Mouse (Mus musculus): ENCODE measurements around the gene Cacnb3.
A peak's percentile ranks its signal among the peaks of the same experiment; 100 is the strongest.

Cacnb3 gene

DNA sequence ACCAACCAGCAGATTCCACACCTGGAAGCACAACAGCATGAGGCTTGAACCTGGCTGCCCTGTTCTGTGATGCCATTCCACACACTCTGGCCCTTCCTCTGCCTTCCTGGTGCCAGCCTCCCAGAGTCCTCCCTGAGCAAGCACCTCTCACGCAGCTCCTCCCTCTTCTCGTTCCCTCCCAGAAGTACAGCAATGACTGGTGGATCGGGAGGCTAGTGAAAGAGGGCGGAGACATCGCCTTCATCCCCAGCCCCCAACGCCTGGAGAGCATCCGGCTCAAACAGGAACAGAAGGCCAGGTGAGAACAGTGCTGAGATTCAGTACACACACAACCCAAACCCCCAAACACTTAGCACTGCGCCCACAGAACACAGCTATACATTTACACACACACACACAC is 9.5 kb downstream of the Cacnb3 start:
- no peak for DNase-seq

DNA sequence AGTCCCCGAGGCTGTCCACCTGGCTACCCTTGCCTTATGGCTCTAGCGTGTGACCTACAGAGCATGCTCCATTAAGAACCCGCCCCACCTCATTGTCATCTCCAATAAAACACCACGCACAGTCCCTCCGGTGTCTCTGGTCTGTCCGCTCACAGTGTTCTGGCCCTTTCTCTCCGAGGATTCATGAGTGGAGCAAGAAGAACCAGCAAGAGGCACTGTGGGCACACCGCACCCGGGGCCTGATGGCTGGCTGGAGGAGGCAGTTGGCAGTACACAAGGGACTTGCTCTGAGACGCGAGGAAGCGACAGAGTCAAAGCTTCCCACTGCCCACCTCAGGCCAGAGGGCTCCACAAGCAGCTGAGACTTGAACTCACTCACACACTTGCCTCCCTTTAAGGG is 13.8 kb downstream of the Cacnb3 start:
- no peak for DNase-seq

DNA sequence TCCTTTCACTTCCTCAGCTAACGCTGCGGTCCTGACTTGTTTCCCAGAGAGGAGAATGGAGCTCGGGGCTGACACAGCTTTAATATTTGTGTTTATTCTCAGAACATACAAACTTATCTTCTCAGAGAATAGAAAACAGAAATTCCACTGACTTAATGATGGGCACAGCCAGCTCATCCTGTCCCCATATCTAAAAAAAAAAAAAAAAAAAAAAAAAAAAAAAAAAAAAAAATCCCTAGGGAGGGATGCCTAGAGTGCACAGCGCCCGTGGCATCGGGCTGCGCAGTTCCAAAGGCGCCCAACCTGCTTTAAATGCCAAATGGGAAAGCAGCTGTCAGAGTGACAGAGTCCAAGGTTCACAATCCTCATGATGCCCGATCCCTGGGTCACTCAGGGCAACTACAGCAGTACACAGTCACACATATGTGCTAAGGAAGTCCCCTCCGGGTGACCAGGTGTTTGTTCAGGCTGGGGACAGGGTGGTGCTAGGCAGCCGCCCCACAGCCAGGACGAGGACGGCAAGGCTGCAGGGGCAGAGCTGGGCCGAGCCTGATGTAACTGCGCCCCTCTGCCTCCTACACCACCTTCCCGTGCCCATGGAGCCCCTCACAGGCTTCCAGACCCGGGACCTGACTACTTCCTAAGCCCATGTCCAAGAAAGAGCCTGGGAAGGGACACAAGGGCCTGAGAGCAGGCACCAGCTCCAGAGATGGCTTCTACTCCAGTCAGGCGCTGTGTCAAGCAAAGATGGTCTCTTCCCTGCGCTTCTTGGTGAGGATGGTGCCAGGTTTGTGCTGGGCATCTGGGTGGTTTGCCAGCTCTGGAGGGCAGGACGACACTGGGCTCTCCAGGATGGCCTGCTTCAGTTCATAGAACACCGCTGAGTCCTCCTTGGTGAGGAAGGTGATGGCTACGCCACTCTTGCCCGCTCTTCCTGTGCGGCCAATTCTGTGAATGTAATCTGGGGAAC is 14.7 kb downstream of the Cacnb3 start:
- DNase-seq = no peak

DNA sequence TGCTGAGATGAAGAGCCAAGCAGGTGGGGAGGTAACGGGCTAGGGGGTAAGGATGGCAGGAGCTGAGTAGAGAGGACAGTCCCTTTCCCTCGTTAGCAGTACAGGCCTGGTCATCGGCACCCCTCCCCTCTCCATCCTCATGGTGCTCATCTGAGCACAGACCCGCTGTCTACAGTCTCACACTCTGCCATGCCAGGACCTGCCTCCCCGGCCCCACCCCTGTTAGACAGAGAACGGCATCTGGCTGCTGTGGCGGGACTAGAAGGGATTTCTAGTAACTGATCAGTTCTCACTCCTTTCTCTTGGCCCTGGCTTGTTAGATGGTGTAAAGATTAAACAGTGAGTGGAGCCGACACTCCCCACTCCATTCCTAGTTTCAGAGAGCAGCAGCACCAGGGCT is 16.1 kb downstream of the Cacnb3 start:
- no peak for DNase-seq

DNA sequence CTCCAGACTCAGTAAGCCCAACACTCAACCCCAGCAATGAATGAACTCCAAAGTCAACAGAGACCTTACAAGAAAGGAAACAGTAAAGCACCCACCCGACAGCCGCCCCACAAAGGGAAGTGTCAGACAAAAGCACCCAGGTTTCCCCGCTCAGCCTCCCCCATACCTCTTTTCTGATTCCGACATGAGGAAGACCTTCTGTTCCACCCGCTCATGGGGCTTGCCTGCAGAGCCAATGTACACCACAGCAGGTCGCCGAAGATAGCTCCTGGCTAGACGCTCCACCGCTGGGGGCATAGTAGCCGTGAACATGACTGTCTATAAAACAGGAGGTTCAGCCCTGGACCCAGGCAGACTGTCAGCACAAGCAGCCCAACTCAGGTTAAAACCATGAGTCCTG is 16.7 kb downstream of the Cacnb3 start:
- DNase-seq = no peak

DNA sequence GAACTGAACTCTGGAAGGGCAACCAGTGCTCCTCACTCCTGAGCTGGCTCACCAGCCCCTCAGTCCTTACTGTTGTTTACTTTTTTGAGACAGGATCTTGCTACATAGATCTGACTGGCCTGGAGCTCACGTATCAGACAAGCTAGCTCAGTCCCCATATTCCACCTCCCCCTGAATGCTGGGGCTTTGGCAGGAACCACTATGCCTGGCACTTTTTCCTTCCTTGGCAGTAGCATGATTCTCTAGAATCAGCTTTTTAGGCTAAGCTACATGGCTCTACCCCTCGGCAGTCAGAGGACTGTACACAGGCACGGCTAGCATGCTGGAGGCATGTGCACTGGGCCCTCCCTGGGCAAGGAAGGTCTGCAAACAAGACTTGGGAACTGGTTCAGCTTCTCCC is 17.4 kb downstream of the Cacnb3 start:
- no peak for DNase-seq

DNA sequence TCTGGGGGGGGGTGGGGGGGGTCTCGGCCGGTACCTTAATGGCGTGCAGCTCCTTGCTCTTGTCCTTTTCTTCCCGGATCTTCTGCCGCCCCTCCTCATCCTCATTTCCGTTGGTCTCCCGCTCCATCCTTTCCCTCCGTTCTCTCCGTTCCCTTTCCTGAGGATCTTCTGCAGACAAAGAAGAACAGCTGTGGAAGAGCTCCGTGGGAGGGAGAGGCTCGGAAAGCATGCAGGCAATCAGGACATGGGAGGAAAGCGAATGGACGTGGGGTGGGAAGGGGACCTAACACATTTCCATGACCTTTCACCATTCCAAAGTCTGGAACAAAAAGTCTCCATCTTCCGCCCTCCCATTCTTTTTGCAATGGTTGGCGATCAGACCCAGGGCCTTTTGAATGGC is 20.8 kb downstream of the Cacnb3 start:
- no peak for DNase-seq

DNA sequence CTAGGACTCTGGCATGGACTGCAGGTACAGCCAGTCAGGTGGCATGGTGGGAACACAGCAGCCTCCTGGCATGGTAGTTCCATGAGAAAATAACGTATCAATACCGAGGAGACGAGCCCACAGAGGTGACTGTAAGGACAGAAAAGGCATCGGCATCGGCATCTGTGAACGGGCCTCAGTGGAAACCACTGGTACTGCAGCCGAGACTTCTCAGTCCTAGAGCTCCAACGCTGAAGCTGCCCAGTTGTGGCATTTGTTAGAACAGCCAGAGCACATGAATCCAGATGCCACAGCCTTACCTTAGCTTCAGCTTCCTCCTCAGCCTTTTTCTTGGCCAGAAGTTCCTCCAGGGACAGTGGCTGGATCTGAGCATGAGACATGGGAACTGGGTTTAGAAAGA is 21.5 kb downstream of the Cacnb3 start:
- DNase-seq = no peak

DNA sequence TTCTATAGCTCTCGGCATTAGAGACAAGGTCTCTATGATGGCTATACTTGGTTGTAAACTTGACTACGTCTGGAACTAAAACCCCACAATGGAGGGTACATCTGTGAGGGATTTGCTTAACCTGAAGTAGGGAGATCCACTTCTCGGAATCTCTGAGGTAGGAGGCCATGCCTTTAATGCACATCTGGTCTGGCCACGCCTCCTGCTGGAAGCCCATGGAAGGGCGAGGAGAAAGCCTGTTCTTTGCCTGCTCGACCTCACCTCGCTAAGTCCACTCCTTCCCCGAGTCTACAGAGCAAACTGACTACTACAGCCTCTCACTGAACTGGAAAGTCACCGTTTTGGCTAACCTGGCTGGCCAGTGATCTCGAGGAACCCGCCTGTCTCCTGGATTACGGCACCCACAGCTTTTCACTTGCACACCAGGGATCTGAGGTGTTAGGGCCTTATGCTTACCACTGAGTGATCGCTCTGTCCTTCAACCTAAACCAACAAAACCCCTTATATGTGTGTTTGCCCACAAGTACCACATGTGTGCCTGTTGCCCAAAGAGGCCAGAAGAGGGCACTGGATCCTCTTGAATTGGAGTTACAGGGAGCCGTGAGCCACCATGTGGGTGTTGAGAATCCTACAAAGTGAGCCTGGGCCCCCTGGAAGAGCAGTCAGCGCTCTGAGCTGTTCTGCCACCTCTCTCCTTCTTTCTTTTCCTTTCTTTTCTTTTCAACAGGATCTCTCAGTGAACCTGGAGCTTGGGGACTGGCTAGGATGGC is 26.5 kb downstream of the Cacnb3 start:
- no peak for DNase-seq

DNA sequence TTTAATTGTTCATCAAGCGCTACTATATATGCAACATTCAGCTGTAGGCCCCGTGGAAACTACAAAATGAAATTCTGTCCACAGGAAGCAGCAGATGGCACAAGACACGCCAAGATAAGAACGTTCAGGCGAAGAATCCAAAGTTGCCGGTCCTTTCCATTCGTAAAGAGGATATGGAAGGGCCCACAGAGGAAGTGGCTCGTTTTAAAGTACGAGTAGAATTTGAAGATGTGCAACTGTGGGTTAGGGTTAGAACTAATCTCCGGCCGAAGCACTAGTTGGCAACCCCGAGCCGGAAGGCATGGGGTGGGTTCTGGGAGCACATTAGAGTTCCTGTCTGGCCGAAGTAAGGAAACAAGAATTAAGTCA is 31.5 kb downstream of the Cacnb3 start:
- DNase-seq = no peak

DNA sequence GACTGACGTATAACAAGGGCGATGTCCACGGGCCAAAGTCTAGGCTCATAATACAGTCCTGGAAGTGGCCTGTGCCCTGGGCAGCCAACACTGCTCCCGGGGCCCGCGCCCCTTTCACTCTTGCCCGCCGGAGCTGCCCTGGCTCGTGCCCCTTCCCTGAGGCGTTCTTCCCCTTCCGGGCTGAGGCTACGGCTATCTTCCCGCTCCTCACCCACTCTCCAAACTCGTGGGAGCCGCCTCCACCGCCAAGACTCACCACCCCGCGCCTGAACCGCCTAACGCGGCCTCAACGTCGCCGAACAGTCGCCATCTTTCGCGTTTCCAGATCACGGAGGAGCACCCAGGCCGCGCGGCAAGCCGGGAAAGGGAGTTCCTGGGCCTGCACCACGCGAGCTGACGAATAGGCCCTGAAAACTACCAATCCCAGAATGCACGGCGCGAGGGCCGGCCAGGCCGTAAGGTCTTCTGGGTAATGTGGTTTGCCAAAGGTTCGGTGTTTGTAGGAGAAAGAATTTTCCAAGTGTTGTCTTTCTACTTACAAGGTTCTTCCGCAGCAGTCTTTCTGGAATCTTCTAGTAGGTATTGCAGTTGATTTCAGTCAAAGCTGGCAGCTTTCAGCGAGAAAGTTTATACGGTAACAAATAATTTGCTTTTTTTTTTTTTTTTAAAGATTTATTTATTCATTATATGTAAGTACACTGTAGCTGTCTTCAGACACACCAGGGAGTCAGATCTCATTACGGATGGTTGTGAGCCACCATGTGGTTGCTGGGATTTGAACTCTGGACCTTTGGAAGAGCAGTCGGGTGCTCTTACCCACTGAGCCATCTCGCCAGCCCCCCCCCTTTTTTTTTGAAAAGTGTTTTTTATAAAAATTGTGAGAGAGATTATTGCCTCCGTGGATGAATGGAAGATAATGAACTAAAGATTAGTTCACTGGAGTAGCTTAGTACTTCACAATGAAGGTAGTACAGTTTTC is 32.2 kb downstream of the Cacnb3 start, which contains the start of gene Ddx23:
Gene Ddx23, minus strand, starts transcription at position 328 of the 979 bp plus-strand sequence.
- DNase-seq = peak; percentile 91

DNA sequence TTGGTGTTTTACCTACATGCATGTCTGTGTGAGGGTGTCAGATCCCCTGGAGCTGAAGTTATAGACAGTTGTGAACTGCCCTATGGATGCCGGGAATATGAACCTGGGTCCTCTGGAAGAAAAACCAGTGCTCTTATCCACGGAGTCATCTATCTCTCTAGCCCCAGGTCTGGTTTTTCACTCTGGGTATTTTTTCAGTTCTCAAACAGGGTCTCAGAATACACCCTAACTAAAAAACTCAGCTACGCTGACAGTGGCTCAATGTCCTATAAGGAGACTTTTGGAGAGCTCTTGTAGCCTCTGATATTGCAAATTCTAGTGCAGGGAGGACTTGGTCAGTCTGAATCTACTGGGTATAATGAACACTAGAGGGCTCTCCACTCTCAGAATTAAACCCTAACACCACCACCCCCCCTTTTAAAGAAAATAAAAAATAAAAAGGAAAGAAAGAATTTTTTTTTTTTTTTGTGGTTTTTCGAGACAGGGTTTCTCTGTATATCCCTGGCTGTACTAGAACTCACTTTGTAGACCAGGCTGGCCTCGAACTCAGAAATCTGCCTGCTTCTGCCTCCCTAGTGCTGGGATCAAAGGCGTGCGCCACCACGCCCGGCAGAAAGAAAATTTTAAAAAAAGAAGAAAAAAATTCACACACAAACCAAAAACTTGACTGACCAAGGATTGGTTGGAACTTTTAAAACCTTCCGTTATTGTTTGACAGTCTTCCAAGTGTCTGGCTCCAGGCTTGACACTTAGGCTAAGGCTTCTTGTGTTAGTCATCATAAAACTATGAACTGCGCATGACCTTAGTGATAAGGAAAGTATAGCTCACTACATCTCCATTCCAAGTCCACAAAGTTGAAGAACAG is 33.6 kb downstream of the Cacnb3 start:
- no peak for DNase-seq

DNA sequence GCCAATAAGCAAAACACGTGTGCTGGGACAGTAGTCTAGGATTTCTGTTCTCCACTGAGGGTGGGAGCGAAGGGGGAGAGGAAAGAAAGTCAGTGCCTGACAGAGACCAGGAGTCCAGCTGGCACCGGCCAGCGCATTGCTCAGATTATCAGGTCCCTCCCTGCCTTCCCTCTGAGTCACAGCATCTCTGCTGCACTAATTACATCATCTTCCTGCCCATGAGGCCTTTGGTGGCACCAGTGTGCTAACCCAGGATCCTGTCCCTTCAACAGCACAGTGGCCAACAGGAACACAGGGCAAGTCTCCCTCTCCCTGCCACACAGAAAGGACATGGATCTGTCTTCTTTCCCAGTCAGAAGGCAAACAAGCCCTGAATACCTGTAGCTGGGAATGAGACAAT is 42.0 kb downstream of the Cacnb3 start:
- no peak for DNase-seq

DNA sequence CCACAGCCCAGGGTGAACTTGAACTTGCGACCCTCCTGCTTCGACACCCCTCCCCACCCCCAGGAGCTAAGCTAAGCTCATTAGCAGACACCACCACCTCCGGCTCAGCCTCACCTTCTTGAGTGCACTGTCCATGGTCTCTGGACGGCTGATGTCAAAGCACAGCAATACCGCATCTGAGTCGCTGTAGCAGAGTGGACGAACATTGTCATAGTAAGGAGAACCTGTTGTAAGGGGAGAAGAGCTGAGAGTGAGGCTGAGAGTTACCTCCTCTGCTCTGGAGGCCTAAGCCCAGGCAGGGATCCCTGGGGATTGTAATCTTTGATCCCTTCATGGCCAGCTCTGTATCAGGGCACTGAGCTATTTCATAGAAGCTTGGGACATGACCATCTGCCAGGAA is 43.1 kb downstream of the Cacnb3 start:
- DNase-seq = no peak

DNA sequence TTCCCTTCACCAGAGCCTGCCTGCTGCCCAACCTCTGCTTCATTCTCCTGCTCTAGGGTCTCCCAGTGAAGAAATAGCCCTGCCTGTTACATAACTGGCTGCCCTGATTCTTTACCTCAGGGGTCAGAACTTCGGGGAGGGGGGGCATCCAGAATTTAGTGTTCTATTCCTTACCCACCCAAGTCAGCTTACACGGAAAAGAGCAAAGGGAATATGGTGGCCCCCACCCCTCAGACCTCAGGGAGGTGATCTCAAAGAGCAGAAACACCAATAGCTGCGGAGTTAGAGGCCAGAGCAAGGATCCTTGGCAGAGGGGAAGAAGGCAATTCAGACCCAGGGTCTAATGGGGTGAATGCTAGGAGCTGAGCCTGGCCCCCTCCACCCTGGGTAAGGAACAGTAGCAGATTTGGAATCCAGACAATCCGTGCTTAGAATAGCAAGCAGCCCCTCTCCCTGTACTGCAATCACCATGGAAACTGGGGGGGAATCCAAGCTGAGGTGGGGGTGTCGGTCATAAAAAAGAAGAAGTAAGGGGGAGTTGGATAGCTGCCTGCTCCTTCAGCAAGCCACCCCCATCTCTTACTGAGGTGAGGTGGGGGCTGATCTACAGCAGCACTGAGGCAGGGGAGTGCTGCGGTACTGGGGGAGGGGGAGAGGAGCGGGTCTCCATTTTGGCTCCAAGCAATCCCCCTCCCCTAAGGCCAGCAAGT is 43.8 kb downstream of the Cacnb3 start:
- no peak for DNase-seq

DNA sequence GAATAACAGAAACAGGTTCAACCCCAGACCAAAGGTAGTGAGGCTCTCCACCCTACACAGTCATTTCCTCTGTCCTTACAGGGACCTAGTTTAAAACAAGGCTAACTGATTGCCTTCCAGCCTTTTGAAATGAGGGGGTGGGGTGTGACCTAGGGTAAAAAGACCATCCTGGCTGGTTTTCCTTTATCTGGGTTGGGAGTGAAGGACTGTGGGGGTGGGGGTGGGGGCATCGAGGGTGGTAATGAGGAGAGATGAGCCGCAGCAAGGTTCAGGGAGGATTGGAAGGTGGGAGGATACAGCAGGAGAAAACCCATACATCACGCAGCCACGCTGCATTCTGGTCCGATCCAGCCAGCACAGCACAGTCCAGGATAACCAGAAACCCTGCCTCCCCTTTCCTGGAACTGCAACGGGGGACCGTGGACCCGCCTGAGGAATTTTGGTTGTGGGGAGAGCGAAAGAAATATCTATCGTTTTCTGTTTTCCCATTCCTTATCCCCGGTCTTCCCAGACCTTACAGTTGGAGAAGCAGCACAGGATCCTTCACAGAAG is 44.4 kb downstream of the Cacnb3 start:
- DNase-seq = no peak

DNA sequence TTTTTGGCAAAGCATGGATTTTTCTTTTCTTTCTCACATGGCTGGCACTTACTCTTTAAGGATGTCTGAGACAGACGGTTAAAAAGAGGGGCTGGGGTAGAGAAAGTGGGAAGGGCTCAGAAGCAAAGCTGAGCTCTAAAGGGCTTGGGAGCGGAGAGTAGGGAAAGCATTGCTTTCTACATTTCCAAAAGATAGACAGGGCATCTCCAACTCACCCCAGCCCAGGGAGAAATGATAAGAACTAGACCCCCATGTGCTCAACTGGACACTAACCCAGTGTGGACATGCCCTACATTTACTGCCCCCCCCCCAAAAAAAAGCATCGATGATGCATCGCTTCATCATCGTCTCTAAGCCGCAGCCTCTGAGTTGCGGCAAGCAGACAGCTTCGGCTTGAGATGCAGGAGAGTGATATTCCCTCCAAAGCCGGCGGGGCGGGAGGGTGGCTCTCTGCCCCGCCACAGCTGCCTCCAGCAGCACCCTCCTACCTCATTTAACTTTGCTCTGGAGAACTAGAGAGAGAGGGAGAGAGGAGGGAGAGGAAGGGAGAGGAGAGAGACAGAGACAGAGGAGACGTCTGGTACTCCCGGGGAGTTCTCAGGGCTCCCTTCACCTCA is 45.1 kb downstream of the Cacnb3 start:
- no peak for DNase-seq

DNA sequence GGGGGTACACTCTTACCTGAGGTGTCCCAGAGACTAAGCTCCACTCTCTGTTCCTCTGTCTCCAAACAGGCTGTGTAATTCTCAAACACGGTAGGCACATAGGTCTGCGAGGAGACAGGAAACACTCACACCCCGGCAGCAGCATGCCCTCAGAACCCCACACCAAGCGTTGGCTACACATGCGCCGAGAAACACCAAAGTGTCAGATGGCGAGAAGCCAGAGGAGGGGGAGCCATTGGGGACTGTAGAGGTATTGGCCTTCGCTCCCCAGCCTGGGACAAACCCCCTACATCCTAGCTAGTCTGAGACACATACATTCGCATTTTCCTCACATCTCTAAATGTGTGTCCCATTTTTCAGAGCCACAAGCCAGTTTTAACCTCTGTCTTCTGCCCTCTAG is 45.8 kb downstream of the Cacnb3 start:
- peak; percentile 63 for DNase-seq

DNA sequence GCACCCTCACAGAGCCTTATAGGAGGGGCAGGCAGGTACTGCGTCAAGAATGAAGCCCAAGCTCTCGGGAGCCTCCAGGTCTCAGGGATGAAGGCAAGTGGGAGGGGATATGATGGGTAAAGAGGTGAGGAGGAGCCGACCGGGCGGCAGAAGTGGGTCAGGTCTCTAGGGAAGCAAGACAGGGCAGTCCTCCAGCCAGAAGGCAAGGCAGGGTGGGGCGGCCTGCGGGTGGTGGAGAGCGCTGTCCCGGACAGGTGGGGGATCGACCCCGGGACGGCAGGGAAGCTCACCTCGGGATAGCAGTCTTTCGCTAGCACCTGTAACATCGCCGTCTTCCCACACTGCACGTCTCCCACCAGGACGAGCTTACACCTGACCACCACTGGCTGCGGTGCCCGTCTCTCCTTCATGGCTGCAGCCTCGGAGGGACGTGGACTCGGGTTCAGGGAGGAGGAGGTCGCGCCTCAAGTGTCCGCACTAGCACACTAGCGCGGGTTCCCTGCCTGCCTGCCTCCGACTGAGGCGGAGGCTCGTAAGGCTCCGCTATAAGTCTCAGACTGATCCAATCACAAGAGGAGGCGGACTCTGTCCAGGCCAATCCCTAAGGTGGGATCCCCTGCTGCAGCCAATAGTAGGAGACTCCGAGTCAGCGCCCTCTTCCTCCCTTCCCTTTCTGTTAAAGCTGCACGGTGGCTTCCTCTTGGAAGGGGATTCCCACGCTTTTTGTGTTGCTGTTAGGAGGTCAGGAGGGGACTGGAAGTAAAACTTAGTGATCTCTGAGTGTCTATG is 46.5 kb downstream of the Cacnb3 start, which contains the start of gene Rnd1:
Gene Rnd1, minus strand, starts transcription at position 522 of the 789 bp plus-strand sequence.
- peak; percentile 91 for DNase-seq
